Mouse (Mus musculus): ENCODE data around the gene Arhgap15. TPM values are rescaled to one million over a fixed set of nuclear protein-coding genes. Genes with fewer than 3 reads are reported as not detected.

Arhgap15 gene
- polyA plus RNA-seq, 1 experiment from 2014 or later = 0.35 TPM

DNA sequence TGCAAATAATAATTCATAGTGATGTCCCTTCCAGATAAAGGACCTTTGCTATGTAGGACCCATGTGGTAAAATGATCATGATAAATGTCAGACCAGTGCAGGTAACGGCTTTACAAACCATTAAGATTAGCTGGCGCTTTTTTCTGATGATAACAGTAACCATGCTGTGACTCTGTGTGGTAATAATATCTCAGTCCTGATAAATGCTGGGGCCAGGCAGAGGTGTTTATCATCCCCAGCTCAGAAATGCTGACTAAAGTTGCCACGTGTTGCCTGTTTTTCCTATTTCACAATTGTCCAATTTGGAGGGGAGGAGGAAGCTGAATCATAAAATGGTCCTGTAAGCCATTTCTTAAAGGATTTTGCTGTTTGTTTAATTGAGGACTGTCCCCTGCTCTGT lies 564.9 kb downstream of the Arhgap15 start:
- Histone ChIP-seq H3K4me3 (ENCODE audit: low read depth, low read length) (no peak overlapping the region), H3K27me3 (ENCODE audit: control insufficient read depth, insufficient read depth, low read length) (no peaks in the 10 kb centered on the region), H3K4me2 (ENCODE audit: low read depth, low read length) (no peak overlapping the region), H3K9ac (replicated peaks; ENCODE audit: low read length) (no peak overlapping the region), H3K36me3 (replicated peaks; ENCODE audit: control insufficient read depth, insufficient read depth, low read depth, low read length) (no peaks in the 10 kb centered on the region), H3K27ac (replicated peaks; ENCODE audit: low read depth, low read length) (no peak overlapping the region), H3K9me3 (replicated peaks; ENCODE audit: control insufficient read depth, low read length) (no peaks in the 10 kb centered on the region), H3K4me1 (ENCODE audit: control insufficient read depth, insufficient read depth, low read length) (no peaks in the 10 kb centered on the region)
- DNase-seq (ENCODE audit: low spot score) = no peak
- 80% methylated on average over 3 of the region's 3 CpGs for whole genome bisulfite sequencing
- ATAC-seq (replicated peaks; ENCODE audit: insufficient number of reproducible peaks, low FRiP score, low TSS enrichment, low read depth) = no peak

DNA sequence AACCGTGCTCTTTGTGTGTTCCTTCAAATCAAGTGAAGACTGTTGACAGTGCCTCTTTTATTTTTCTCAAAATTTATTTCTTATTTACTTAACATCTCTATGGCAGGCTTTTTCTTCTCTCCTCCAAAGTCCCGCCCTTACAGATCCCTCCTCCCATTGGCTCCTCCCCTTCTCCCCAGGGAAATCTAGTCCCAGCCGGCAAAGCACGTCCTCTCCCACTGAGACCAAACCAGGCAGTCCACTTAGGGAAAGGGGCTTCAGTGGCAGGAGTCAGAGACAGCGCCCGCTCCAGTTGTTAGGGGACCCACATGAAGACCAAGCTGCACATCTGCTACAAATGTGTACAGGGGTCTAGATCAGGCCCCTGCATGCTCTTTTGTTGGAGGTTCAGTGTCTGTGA lies 569.8 kb downstream of the Arhgap15 start:
- no peak overlapping the region for H3K9ac ChIP-seq (replicated peaks; ENCODE audit: low read length)
- no peaks in the 10 kb centered on the region for H3K36me3 ChIP-seq (replicated peaks; ENCODE audit: control insufficient read depth, insufficient read depth, low read depth, low read length)
- DNase-seq (ENCODE audit: low spot score) = no peak
- H3K4me1 ChIP-seq (ENCODE audit: control insufficient read depth, insufficient read depth, low read length) = no peaks in the 10 kb centered on the region
- no peak overlapping the region for H3K27ac ChIP-seq (replicated peaks; ENCODE audit: low read depth, low read length)
- no peak for ATAC-seq (replicated peaks; ENCODE audit: insufficient number of reproducible peaks, low FRiP score, low TSS enrichment, low read depth)
- no peaks in the 10 kb centered on the region for H3K27me3 ChIP-seq (ENCODE audit: control insufficient read depth, insufficient read depth, low read length)
- no peak overlapping the region for H3K4me3 ChIP-seq (ENCODE audit: low read depth, low read length)
- no peaks in the 10 kb centered on the region for H3K9me3 ChIP-seq (replicated peaks; ENCODE audit: control insufficient read depth, low read length)
- no peak overlapping the region for H3K4me2 ChIP-seq (ENCODE audit: low read depth, low read length)
- WGBS = 67% methylated on average over 6 of the region's 6 CpGs

DNA sequence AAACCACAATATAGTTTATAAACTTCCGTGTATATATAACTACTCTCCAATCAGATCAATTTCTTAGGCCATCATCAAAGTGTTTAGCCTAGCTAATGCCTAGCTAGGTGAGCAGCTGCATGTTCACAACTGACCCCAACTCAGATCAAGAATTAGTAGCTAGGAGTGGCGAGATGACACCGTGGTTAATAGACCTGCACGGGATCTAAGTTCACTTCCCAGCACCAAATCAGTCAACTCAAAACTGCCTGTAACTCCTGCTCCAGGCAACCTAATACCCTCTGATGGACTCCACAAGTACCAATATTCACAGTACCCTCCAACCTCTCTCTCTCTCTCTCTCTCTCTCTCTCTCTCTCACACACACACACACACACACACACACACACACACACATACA lies 570.9 kb downstream of the Arhgap15 start:
- Histone ChIP-seq H3K27ac (replicated peaks; ENCODE audit: low read depth, low read length) (no peak overlapping the region), H3K9me3 (replicated peaks; ENCODE audit: control insufficient read depth, low read length) (no peaks in the 10 kb centered on the region), H3K36me3 (replicated peaks; ENCODE audit: control insufficient read depth, insufficient read depth, low read depth, low read length) (no peaks in the 10 kb centered on the region), H3K9ac (replicated peaks; ENCODE audit: low read length) (no peak overlapping the region), H3K4me2 (ENCODE audit: low read depth, low read length) (no peak overlapping the region), H3K4me3 (ENCODE audit: low read depth, low read length) (no peak overlapping the region), H3K4me1 (ENCODE audit: control insufficient read depth, insufficient read depth, low read length) (no peaks in the 10 kb centered on the region), H3K27me3 (ENCODE audit: control insufficient read depth, insufficient read depth, low read length) (no peaks in the 10 kb centered on the region)
- ATAC-seq (replicated peaks; ENCODE audit: insufficient number of reproducible peaks, low FRiP score, low TSS enrichment, low read depth) = no peak
- no peak for DNase-seq (ENCODE audit: low spot score)
- 92% methylated on average over 4 of the region's 4 CpGs for WGBS

DNA sequence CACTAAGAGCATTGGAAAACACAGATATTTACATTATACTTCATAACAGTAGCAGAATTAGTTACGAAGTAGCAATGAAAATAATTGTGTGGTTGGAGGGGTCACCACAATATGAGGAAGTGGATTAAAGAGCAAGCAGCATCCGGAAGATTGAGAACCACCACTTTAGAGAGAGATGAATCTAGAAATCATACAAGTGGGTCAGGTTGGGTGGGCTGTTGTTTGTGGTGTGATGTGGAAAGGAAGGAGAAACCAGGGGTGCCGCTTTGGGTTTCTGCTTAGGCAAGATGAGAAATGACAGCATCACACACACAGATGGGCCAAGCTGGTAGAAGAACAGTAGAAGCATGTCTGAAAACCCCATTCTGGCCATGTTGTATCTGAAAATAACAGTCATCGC lies 575.2 kb downstream of the Arhgap15 start:
- DNase-seq (ENCODE audit: low spot score) = no peak
- H3K4me3 ChIP-seq (ENCODE audit: low read depth, low read length) = no peak overlapping the region
- no peaks in the 10 kb centered on the region for H3K4me1 ChIP-seq (ENCODE audit: control insufficient read depth, insufficient read depth, low read length)
- 95% methylated on average over 4 of the region's 4 CpGs for WGBS
- no peak overlapping the region for H3K9ac ChIP-seq (replicated peaks; ENCODE audit: low read length)
- no peak overlapping the region for H3K27ac ChIP-seq (replicated peaks; ENCODE audit: low read depth, low read length)
- H3K9me3 ChIP-seq (replicated peaks; ENCODE audit: control insufficient read depth, low read length) = no peaks in the 10 kb centered on the region
- no peak overlapping the region for H3K4me2 ChIP-seq (ENCODE audit: low read depth, low read length)
- H3K27me3 ChIP-seq (ENCODE audit: control insufficient read depth, insufficient read depth, low read length) = no peaks in the 10 kb centered on the region
- no peaks in the 10 kb centered on the region for H3K36me3 ChIP-seq (replicated peaks; ENCODE audit: control insufficient read depth, insufficient read depth, low read depth, low read length)
- no peak for ATAC-seq (replicated peaks; ENCODE audit: insufficient number of reproducible peaks, low FRiP score, low TSS enrichment, low read depth)

DNA sequence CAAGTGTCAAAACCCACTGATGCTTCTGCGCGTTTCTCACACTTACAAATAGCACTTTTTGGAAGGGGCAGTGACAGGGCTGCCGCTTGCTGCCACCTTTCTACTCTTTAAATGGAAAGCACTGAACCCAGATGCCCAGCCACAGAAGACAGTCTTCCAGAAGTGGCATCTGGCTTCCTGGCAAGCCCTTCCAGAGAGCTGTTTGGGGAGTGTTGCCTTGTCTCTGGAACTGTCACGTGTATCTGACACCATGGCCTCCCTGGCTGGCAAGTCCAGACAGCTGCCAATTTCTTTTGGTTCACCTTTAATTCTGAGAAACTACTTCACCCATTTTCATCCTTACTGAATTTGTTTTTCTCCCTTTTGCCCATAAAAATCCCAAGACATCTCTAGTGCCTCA lies 584.7 kb downstream of the Arhgap15 start:
- ATAC-seq (replicated peaks; ENCODE audit: insufficient number of reproducible peaks, low FRiP score, low TSS enrichment, low read depth) = no peak
- H3K27ac ChIP-seq (replicated peaks; ENCODE audit: low read depth, low read length) = no peak overlapping the region
- no peaks in the 10 kb centered on the region for H3K27me3 ChIP-seq (ENCODE audit: control insufficient read depth, insufficient read depth, low read length)
- no peaks in the 10 kb centered on the region for H3K36me3 ChIP-seq (replicated peaks; ENCODE audit: control insufficient read depth, insufficient read depth, low read depth, low read length)
- H3K4me1 ChIP-seq (ENCODE audit: control insufficient read depth, insufficient read depth, low read length) = no peaks in the 10 kb centered on the region
- WGBS = 81% methylated on average over 4 of the region's 4 CpGs
- H3K9ac ChIP-seq (replicated peaks; ENCODE audit: low read length) = no peak overlapping the region
- no peaks in the 10 kb centered on the region for H3K9me3 ChIP-seq (replicated peaks; ENCODE audit: control insufficient read depth, low read length)
- DNase-seq (ENCODE audit: low spot score) = no peak
- no peak overlapping the region for H3K4me3 ChIP-seq (ENCODE audit: low read depth, low read length)
- no peak overlapping the region for H3K4me2 ChIP-seq (ENCODE audit: low read depth, low read length)

DNA sequence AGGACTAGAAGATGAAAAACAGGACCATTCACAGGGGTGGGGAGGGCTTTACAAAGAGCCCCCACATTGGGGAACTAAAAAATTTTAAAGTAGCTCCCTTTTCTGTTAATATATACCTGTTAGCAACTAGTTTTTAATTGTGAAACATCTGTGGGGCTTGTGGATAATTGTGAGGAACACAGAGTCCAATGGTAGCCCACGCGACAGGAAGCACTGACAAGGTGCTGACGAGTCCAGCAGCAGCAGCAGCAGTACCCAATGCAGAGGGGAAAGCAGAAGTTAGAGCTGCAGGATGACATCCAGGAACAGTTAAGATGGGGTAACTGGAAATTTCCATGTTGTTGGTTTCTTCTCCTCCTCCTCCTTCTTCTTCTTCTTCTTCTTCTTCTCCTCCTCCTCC lies 585.4 kb downstream of the Arhgap15 start:
- Histone ChIP-seq H3K4me1 (ENCODE audit: control insufficient read depth, insufficient read depth, low read length) (no peaks in the 10 kb centered on the region), H3K4me3 (ENCODE audit: low read depth, low read length) (no peak overlapping the region), H3K9me3 (replicated peaks; ENCODE audit: control insufficient read depth, low read length) (no peaks in the 10 kb centered on the region), H3K27me3 (ENCODE audit: control insufficient read depth, insufficient read depth, low read length) (no peaks in the 10 kb centered on the region), H3K4me2 (ENCODE audit: low read depth, low read length) (no peak overlapping the region), H3K27ac (replicated peaks; ENCODE audit: low read depth, low read length) (no peak overlapping the region), H3K36me3 (replicated peaks; ENCODE audit: control insufficient read depth, insufficient read depth, low read depth, low read length) (no peaks in the 10 kb centered on the region), H3K9ac (replicated peaks; ENCODE audit: low read length) (no peak overlapping the region)
- 69% methylated on average over 3 of the region's 3 CpGs for WGBS
- no peak for ATAC-seq (replicated peaks; ENCODE audit: insufficient number of reproducible peaks, low FRiP score, low TSS enrichment, low read depth)
- DNase-seq (ENCODE audit: low spot score) = no peak

DNA sequence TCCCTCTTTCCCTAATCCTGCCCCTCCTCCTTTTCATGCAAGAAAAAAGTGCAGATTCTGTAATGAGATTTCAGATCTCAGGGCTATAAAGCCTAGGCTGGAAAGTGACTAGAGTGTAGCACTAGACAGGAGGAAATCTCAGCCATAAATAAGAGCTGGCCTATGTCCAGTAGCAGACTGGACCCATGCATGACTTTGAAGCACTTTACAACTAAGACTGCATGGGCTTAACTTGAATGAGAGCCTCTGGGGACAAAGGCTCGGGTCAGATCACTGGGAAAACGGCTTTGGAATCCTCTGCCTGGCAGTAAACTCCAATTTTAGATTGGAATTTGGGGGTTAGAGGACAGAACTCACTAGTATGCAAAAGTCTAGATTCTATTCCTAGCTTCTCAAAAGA lies 585.9 kb downstream of the Arhgap15 start:
- no peaks in the 10 kb centered on the region for H3K36me3 ChIP-seq (replicated peaks; ENCODE audit: control insufficient read depth, insufficient read depth, low read depth, low read length)

DNA sequence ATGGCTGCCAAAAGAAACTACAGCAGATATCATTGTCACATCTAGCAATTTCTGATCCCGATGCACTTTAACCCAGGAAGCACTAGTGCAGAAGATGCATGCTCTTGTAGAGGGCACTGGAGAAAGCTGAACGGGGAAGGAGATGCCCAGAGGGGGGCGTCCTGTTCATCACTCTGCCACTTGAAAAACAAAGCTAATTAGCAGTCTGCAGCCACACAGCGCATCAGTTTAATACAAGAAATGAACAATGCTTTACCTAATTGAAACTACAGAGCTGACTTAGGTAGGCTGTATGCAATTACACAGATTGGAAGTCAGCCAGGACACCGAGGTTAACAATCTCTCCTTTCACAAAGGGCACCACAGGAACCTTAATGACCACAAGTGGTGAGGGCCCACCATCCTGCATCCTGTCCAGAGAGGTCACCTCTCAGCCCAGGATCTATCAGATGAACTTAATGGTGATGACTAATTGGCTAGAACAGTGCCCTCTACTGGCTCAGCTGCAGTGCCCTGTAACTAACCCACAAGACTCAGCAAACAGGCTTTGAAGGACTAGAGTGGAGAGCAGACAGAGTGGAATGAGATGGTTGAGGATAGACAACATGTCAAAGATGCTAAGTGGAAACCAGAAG lies 588.2 kb downstream of the Arhgap15 start:
- H3K4me3 ChIP-seq (ENCODE audit: low read depth, low read length) = no peak overlapping the region
- H3K9ac ChIP-seq (replicated peaks; ENCODE audit: low read length) = no peak overlapping the region
- no peaks in the 10 kb centered on the region for H3K36me3 ChIP-seq (replicated peaks; ENCODE audit: control insufficient read depth, insufficient read depth, low read depth, low read length)
- no peaks in the 10 kb centered on the region for H3K4me1 ChIP-seq (ENCODE audit: control insufficient read depth, insufficient read depth, low read length)
- no peaks in the 10 kb centered on the region for H3K9me3 ChIP-seq (replicated peaks; ENCODE audit: control insufficient read depth, low read length)
- no peak overlapping the region for H3K27ac ChIP-seq (replicated peaks; ENCODE audit: low read depth, low read length)
- ATAC-seq (replicated peaks; ENCODE audit: insufficient number of reproducible peaks, low FRiP score, low TSS enrichment, low read depth) (no peak), DNase-seq (ENCODE audit: low spot score) (no peak)
- 69% methylated on average over 5 of the region's 5 CpGs for WGBS
- no peaks in the 10 kb centered on the region for H3K27me3 ChIP-seq (ENCODE audit: control insufficient read depth, insufficient read depth, low read length)
- no peak overlapping the region for H3K4me2 ChIP-seq (ENCODE audit: low read depth, low read length)

More for the DNA sequence above, 585.9 kb downstream of the Arhgap15 start:
- Histone ChIP-seq H3K4me3 (ENCODE audit: low read depth, low read length) (no peak overlapping the region), H3K27ac (replicated peaks; ENCODE audit: low read depth, low read length) (no peak overlapping the region), H3K4me1 (ENCODE audit: control insufficient read depth, insufficient read depth, low read length) (no peaks in the 10 kb centered on the region), H3K9me3 (replicated peaks; ENCODE audit: control insufficient read depth, low read length) (no peaks in the 10 kb centered on the region), H3K4me2 (ENCODE audit: low read depth, low read length) (no peak overlapping the region), H3K27me3 (ENCODE audit: control insufficient read depth, insufficient read depth, low read length) (no peaks in the 10 kb centered on the region), H3K9ac (replicated peaks; ENCODE audit: low read length) (no peak overlapping the region)
- no peak for DNase-seq (ENCODE audit: low spot score)
- WGBS = 26% methylated on average over 2 of the region's 2 CpGs
- no peak for ATAC-seq (replicated peaks; ENCODE audit: insufficient number of reproducible peaks, low FRiP score, low TSS enrichment, low read depth)
